Mouse (Mus musculus) heart, embryonic 16.5 days (tissue): ENCODE data around the gene Cacna1c. TPM values are rescaled to one million over a fixed set of nuclear protein-coding genes. Genes with fewer than 3 reads are reported as not detected.

Experiments
- ATAC-seq: fragments of 200-750 bp; cut with Nextera tagmentation; replicated peaks from 2 replicates; pipeline ENCODE4 v1.8.0; 2017; ENCODE audit warnings: moderate number of reproducible peaks; ENCODE audit not compliant: insufficient read depth, low FRiP score; ENCODE audit errors: extremely low read depth
- H3K27ac ChIP-seq: fragments of 300-500 bp; sonication (generic); 2 replicates; pipeline ENCODE4 v1.5.1; 2014; ENCODE audit warnings: mild to moderate bottlenecking, low read length, control low read depth, moderate library complexity
- H3K27me3 ChIP-seq: fragments of 300-500 bp; sonication (generic); 2 replicates; pipeline ENCODE4 v1.6.1; 2014; ENCODE audit warnings: low read length, mixed read lengths; ENCODE audit not compliant: control insufficient read depth, insufficient read depth
- H3K36me3 ChIP-seq: fragments of 300-500 bp; sonication (generic); 2 replicates; pipeline ENCODE4 v1.6.1; 2014; ENCODE audit not compliant: control insufficient read depth, insufficient read depth
- H3K4me1 ChIP-seq: fragments of 300-500 bp; sonication (generic); 2 replicates; pipeline ENCODE4 v1.6.1; 2014; ENCODE audit warnings: low read length, mixed read lengths; ENCODE audit not compliant: control insufficient read depth, insufficient read depth
- H3K4me2 ChIP-seq: fragments of 300-500 bp; sonication (generic); 2 replicates; pipeline ENCODE4 v1.6.1; 2014; ENCODE audit warnings: low read depth, mild to moderate bottlenecking, control low read depth, low read length
- H3K4me3 ChIP-seq: fragments of 300-500 bp; sonication (generic); 2 replicates; pipeline ENCODE4 v1.5.1; 2014; ENCODE audit warnings: mild to moderate bottlenecking, control low read depth, low read length
- H3K9ac ChIP-seq: fragments of 300-500 bp; sonication (generic); 2 replicates; pipeline ENCODE4 v1.6.1; 2014; ENCODE audit warnings: low read length, control low read depth
- H3K9me3 ChIP-seq: fragments of 300-500 bp; sonication (generic); replicated peaks from 2 replicates; pipeline ENCODE4 v1.6.1; 2016; ENCODE audit warnings: low read length; ENCODE audit not compliant: control insufficient read depth
- WGBS: fragments of 180-500 bp; shearing (Covaris S2); extraction: QIAGEN DNeasy Blood & Tissue Kit; methylation state at CpG from one replicate; pipeline ENCODE4 v1.1.7; 2014; 5-methylcytosine and 5-hydroxymethylcytosine counted together
- polyA plus RNA-seq: library from polyadenylated mRNA; unstranded; fragments of >200 nt; fragmentation: Nextera tagmentation; extraction: Ambion mirVana; gene quantifications from 2 replicates; pipeline ENCODE4 v1.2.1, GENCODE M21; 2015

Gene Cacna1c
- polyA plus RNA-seq, 1 experiment from 2014 or later, result 66.2 TPM

- H3K27me3 ChIP-seq, result no peaks in the 10 kb centered on the region
- H3K4me3 ChIP-seq, result no peak overlapping the region
- no peak for ATAC-seq
- no peak overlapping the region for H3K4me2 ChIP-seq
- no peak overlapping the region for H3K27ac ChIP-seq
- no peaks in the 10 kb centered on the region for H3K9me3 ChIP-seq
- H3K4me1 ChIP-seq, result peaks cover 7% of the 10 kb centered on the region
- no peak overlapping the region for H3K9ac ChIP-seq
- H3K36me3 ChIP-seq, result peaks cover 12% of the 10 kb centered on the region
- 93% methylated on average over 14 of the region's 14 CpGs for WGBS
These were observed 454.4 kb downstream of the Cacna1c start for GRCm38 (mm10) chr6:118741841-118742240.

- H3K27ac ChIP-seq, result no peak overlapping the region
- H3K9me3 ChIP-seq, result no peaks in the 10 kb centered on the region
- peaks cover 7% of the 10 kb centered on the region for H3K4me1 ChIP-seq
- H3K4me2 ChIP-seq, result no peak overlapping the region
- no peak overlapping the region for H3K9ac ChIP-seq
- no peak overlapping the region for H3K4me3 ChIP-seq
- peaks cover 12% of the 10 kb centered on the region for H3K36me3 ChIP-seq
- H3K27me3 ChIP-seq, result no peaks in the 10 kb centered on the region
- 56% methylated on average over 9 of the region's 9 CpGs for WGBS
- no peak for ATAC-seq
These were observed 456.1 kb downstream of the Cacna1c start for GRCm38 (mm10) chr6:118739961-118740599.

GRCm38 (mm10) chr6:118739344-118739743 is 456.9 kb downstream of the Cacna1c start:
- H3K9ac ChIP-seq, result no peak overlapping the region
- no peak overlapping the region for H3K4me3 ChIP-seq
- H3K27me3 ChIP-seq, result no peaks in the 10 kb centered on the region
- H3K4me1 ChIP-seq, result peaks cover 7% of the 10 kb centered on the region
- H3K9me3 ChIP-seq, result no peaks in the 10 kb centered on the region
- no peak for ATAC-seq
- whole genome bisulfite sequencing, result 64% methylated on average over 4 of the region's 4 CpGs
- peaks cover 12% of the 10 kb centered on the region for H3K36me3 ChIP-seq
- H3K4me2 ChIP-seq, result no peak overlapping the region
- H3K27ac ChIP-seq, result no peak overlapping the region

- H3K9ac ChIP-seq, result no peak overlapping the region
- ATAC-seq, result peak; percentile 41; the same call in 1 of the 2 replicates
- no peak overlapping the region for H3K27ac ChIP-seq
- H3K9me3 ChIP-seq, result no peaks in the 10 kb centered on the region
- H3K27me3 ChIP-seq, result no peaks in the 10 kb centered on the region
- WGBS, result 42% methylated on average over 3 of the region's 3 CpGs
- H3K36me3 ChIP-seq, result peaks cover 17% of the 10 kb centered on the region
- no peak overlapping the region for H3K4me2 ChIP-seq
- no peak overlapping the region for H3K4me3 ChIP-seq
- H3K4me1 ChIP-seq, result peaks cover 7% of the 10 kb centered on the region
These were observed 457.6 kb downstream of the Cacna1c start for GRCm38 (mm10) chr6:118738656-118739055.

GRCm38 (mm10) chr6:118737078-118737477 is 459.1 kb downstream of the Cacna1c start:
- 67% methylated on average over 6 of the region's 6 CpGs for WGBS
- peaks cover 17% of the 10 kb centered on the region for H3K36me3 ChIP-seq
- no peak overlapping the region for H3K4me2 ChIP-seq
- no peaks in the 10 kb centered on the region for H3K27me3 ChIP-seq
- no peak overlapping the region for H3K27ac ChIP-seq
- peaks cover 10% of the 10 kb centered on the region for H3K4me1 ChIP-seq
- no peak overlapping the region for H3K9ac ChIP-seq
- no peak overlapping the region for H3K4me3 ChIP-seq
- 0 out of 2 replicates have a peak, but pooled peaks have one; percentile 44 for ATAC-seq
- no peaks in the 10 kb centered on the region for H3K9me3 ChIP-seq

DNA sequence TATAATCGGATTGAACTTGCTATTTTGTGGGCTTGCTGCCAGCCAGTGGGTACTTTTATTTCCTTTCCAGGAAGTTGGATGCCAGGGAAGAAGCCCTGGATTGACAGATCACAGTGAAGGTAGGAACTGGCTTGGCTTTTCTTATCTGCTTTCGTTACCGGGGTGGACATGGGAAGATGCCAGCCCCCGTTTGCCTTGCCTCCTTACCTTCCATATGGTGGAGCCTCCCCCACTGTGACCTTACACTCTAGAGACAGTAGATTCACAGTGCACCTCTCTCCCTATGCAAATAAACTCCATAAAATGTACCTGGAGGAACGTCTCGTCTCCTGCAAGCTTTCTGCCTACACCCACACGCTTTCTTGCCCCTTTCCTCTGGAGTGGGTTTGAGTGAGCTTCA is 459.7 kb downstream of the Cacna1c start:
- Histone ChIP-seq H3K4me3 (no peak overlapping the region), H3K27ac (no peak overlapping the region), H3K4me2 (no peak overlapping the region), H3K4me1 (peaks cover 12% of the 10 kb centered on the region), H3K9me3 (no peaks in the 10 kb centered on the region), H3K27me3 (no peaks in the 10 kb centered on the region), H3K9ac (no peak overlapping the region), H3K36me3 (peaks cover 11% of the 10 kb centered on the region)
- ATAC-seq, result no peak
- 71% methylated on average over 7 of the region's 7 CpGs for WGBS

- Histone ChIP-seq H3K4me3 (no peak overlapping the region), H3K4me1 (peaks cover 8% of the 10 kb centered on the region; the same call in 1 of the 2 replicates), H3K36me3 (peaks cover 11% of the 10 kb centered on the region), H3K4me2 (no peak overlapping the region), H3K27ac (no peak overlapping the region), H3K27me3 (no peaks in the 10 kb centered on the region), H3K9ac (no peak overlapping the region), H3K9me3 (no peaks in the 10 kb centered on the region; the same call in 1 of the 2 replicates)
- no peak for ATAC-seq
- WGBS, result 71% methylated on average over 3 of the region's 3 CpGs
These were observed 461.1 kb downstream of the Cacna1c start for GRCm38 (mm10) chr6:118735145-118735544.

- peaks cover 34% of the 10 kb centered on the region for H3K36me3 ChIP-seq
- H3K27me3 ChIP-seq, result no peaks in the 10 kb centered on the region
- H3K4me2 ChIP-seq, result no peak overlapping the region
- ATAC-seq, result peak; percentile 82
- no peak overlapping the region for H3K4me3 ChIP-seq
- peaks cover 4% of the 10 kb centered on the region; the same call in 1 of the 2 replicates for H3K4me1 ChIP-seq
- no peak overlapping the region for H3K27ac ChIP-seq
- H3K9ac ChIP-seq, result no peak overlapping the region
- WGBS, result 86% methylated on average over 3 of the region's 3 CpGs
- H3K9me3 ChIP-seq, result peaks cover 4% of the 10 kb centered on the region
These were observed 464.3 kb downstream of the Cacna1c start for GRCm38 (mm10) chr6:118731937-118732336.

DNA sequence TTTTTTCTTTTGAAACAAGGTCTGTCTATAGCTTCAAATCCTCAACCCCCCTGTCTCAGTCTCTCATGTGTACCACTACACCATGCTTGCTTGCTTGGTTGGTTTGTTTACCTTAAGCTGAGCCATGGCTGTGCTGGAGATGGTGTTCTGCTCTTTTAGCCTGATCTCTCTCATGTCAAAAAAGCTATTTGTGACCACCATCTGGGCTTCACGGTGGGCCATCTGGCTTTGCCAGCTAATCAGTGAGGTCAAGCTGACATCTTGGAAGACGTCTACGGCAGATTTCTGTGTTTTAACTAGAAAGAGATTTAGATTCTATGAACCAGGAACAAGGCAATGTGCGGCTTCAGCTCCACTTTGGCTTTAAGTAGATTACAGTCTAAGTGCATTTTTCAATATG is 471.3 kb downstream of the Cacna1c start:
- Histone ChIP-seq H3K27me3 (no peaks in the 10 kb centered on the region), H3K9ac (no peak overlapping the region), H3K36me3 (peaks cover 33% of the 10 kb centered on the region), H3K27ac (no peak overlapping the region), H3K4me2 (no peak overlapping the region), H3K9me3 (peaks cover 2% of the 10 kb centered on the region), H3K4me1 (no peaks in the 10 kb centered on the region; the same call in 1 of the 2 replicates), H3K4me3 (no peak overlapping the region)
- WGBS, result 62% methylated on average over 4 of the region's 4 CpGs
- no peak for ATAC-seq
